Mouse (Mus musculus): ENCODE results near the gene Fam129b. TPM values are rescaled to one million over a fixed set of nuclear protein-coding genes. Genes with fewer than 3 reads are reported as not detected.

The Fam129b gene
- polyA plus RNA-seq, 1 experiment from 2014 or later = 55.8 TPM

GRCm38 (mm10) chr2:32928947-32929829 is 53.3 kb downstream of the Fam129b start:
- Histone ChIP-seq H3K4me1 (0 out of 2 replicates have a peak, but pooled peaks cover 5% of the 10 kb centered on the region), H3K4me2 (replicated peaks) (no peak overlapping the region), H3K9ac (no peak overlapping the region), H3K36me3 (peaks cover 67% of the 10 kb centered on the region), H3K9me3 (no peaks in the 10 kb centered on the region), H3K27ac (no peak overlapping the region), H3K4me3 (no peak overlapping the region), H3K27me3 (no peaks in the 10 kb centered on the region)
- no peak for ATAC-seq (ENCODE audit: low FRiP score, low read depth)
- 89% methylated on average over 19 of the region's 19 CpGs for WGBS

DNA sequence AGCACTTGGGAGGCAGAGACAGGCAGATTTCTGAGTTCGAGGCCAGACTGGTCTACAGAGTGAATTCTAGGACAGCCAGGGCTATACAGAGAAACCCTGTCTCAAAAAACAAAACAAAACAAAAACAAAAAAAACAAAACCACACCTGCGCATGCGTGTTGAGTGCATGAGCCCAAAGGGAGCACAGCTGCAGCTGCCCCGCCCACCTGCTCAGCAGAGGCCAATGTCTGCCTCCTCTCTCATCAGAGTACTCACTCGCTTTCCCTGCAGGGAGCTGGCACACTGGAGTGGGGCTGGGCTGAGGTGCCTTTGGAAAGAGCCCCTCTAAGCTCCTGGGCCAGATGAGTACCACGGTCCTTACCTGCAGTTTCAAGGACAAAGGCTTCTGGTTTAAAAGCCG is 55.8 kb downstream of the Fam129b start:
- H3K36me3 ChIP-seq = peaks cover 62% of the 10 kb centered on the region
- H3K4me2 ChIP-seq (replicated peaks) = no peak overlapping the region
- no peaks in the 10 kb centered on the region for H3K9me3 ChIP-seq
- H3K27me3 ChIP-seq = no peaks in the 10 kb centered on the region
- WGBS = 79% methylated on average over 7 of the region's 7 CpGs
- H3K4me3 ChIP-seq = no peak overlapping the region
- no peak for ATAC-seq (ENCODE audit: low FRiP score, low read depth)
- no peak overlapping the region for H3K9ac ChIP-seq
- no peak overlapping the region for H3K27ac ChIP-seq
- H3K4me1 ChIP-seq = 0 out of 2 replicates have a peak, but pooled peaks cover 5% of the 10 kb centered on the region

DNA sequence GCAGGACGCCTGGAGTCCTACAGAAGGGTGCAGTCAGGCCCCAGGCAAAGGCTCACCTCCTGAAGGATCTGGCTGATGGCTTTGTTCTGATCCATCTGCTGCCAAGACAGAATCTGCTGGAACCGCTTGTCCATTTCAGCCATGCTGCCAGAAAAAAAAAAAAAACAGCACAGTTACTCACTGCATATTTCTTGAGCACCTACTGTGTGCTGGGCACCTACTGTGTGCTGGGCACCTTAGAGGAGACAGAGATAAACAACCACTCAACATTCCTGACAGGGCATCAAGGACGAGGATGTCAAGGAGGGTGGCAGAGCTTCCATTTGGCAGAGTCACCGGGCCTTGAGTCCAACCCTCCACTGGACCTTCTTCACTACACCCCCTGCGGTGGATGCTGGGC is 62.8 kb downstream of the Fam129b start:
- WGBS = 86% methylated on average over 5 of the region's 5 CpGs
- no peak for ATAC-seq (ENCODE audit: low FRiP score, low read depth)

GRCm38 (mm10) chr2:32939418-32939817 is 63.5 kb downstream of the Fam129b start:
- no peak overlapping the region for H3K4me2 ChIP-seq (replicated peaks)
- no peak for ATAC-seq (ENCODE audit: low FRiP score, low read depth)
- H3K27me3 ChIP-seq = no peaks in the 10 kb centered on the region
- H3K4me1 ChIP-seq = no peaks in the 10 kb centered on the region
- H3K27ac ChIP-seq = no peak overlapping the region
- H3K9me3 ChIP-seq = no peaks in the 10 kb centered on the region
- H3K36me3 ChIP-seq = peaks cover 80% of the 10 kb centered on the region
- 66% methylated on average over 5 of the region's 5 CpGs for WGBS
- H3K4me3 ChIP-seq = no peak overlapping the region
- no peak overlapping the region for H3K9ac ChIP-seq

More for the DNA sequence above, 62.8 kb downstream of the Fam129b start:
- H3K4me3 ChIP-seq = no peak overlapping the region
- no peaks in the 10 kb centered on the region for H3K27me3 ChIP-seq
- no peak overlapping the region for H3K27ac ChIP-seq
- H3K4me2 ChIP-seq (replicated peaks) = no peak overlapping the region
- no peaks in the 10 kb centered on the region for H3K9me3 ChIP-seq
- H3K36me3 ChIP-seq = peaks cover 82% of the 10 kb centered on the region
- no peaks in the 10 kb centered on the region for H3K4me1 ChIP-seq
- H3K9ac ChIP-seq = no peak overlapping the region

DNA sequence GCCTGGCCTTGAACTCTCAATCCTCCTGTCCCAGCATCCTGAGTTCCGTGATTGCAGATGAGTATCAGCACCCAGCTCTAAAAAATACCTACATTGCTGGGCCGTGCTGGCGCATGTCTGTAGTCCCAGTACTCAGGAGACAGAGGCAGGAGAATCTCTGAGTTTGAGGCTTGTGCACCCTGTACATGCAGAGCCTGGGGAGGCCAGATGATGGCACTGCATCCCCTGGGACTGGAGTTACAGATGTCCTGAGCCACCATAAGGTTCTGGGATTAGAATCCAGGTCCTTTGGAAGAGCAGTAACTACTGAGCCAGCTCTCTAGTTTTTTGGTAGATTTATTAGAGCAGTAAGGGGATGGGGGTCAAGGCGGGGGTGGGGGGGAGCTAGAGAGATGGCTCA is 64.6 kb downstream of the Fam129b start:
- peaks cover 80% of the 10 kb centered on the region for H3K36me3 ChIP-seq
- no peak overlapping the region for H3K4me2 ChIP-seq (replicated peaks)
- no peak overlapping the region for H3K9ac ChIP-seq
- WGBS = 91% methylated on average over 4 of the region's 4 CpGs
- H3K4me3 ChIP-seq = no peak overlapping the region
- ATAC-seq (ENCODE audit: low FRiP score, low read depth) = no peak
- H3K27me3 ChIP-seq = no peaks in the 10 kb centered on the region
- no peaks in the 10 kb centered on the region for H3K4me1 ChIP-seq
- no peaks in the 10 kb centered on the region for H3K9me3 ChIP-seq
- H3K27ac ChIP-seq = no peak overlapping the region

- ATAC-seq (ENCODE audit: low FRiP score, low read depth) = no peak
- 86% methylated on average over 11 of the region's 11 CpGs for WGBS
- peaks cover 89% of the 10 kb centered on the region for H3K36me3 ChIP-seq
- no peak overlapping the region for H3K4me2 ChIP-seq (replicated peaks)
- no peak overlapping the region for H3K4me3 ChIP-seq
- no peak overlapping the region for H3K9ac ChIP-seq
- no peak overlapping the region for H3K27ac ChIP-seq
- H3K9me3 ChIP-seq = no peaks in the 10 kb centered on the region
- H3K4me1 ChIP-seq = no peaks in the 10 kb centered on the region
- no peaks in the 10 kb centered on the region for H3K27me3 ChIP-seq
Observed at GRCm38 (mm10) chr2:32947454-32947853, 71.5 kb downstream of the Fam129b start.

- H3K4me2 ChIP-seq (replicated peaks) = no peak overlapping the region
- no peak overlapping the region for H3K4me3 ChIP-seq
- H3K27ac ChIP-seq = no peak overlapping the region
- 79% methylated on average over 2 of the region's 2 CpGs for WGBS
- no peak overlapping the region for H3K9ac ChIP-seq
- H3K27me3 ChIP-seq = no peaks in the 10 kb centered on the region
- H3K4me1 ChIP-seq = no peaks in the 10 kb centered on the region
- H3K9me3 ChIP-seq = peaks cover 9% of the 10 kb centered on the region; the same call in 1 of the 2 replicates
- H3K36me3 ChIP-seq = peaks cover 82% of the 10 kb centered on the region
- ATAC-seq (ENCODE audit: low FRiP score, low read depth) = no peak
Observed at GRCm38 (mm10) chr2:32954581-32954980, 78.7 kb downstream of the Fam129b start.

DNA sequence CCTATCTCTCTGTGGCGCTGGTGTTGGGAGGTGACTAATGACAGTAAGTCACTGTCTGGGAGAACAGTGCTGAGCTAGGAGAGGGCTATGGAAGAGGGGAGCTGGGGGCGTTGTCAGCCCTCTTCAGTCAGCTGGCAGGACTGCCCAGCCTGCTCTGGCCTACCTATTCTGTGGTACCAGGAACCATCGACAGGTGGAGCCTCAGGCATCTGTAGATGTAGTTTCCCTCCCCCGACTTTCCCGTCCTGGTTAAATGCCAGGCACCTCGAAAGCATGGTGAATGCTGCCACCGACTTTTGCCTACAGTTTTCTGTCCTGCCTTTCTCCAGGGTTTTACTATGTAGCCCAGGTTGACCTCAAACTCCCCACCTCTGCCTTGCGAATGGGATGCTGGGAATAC is 81.4 kb downstream of the Fam129b start:
- H3K9ac ChIP-seq = no peak overlapping the region
- peaks cover 54% of the 10 kb centered on the region for H3K36me3 ChIP-seq
- H3K27ac ChIP-seq = no peak overlapping the region
- H3K4me2 ChIP-seq (replicated peaks) = no peak overlapping the region
- H3K27me3 ChIP-seq = no peaks in the 10 kb centered on the region
- peaks cover 8% of the 10 kb centered on the region for H3K4me1 ChIP-seq
- 51% methylated on average over 8 of the region's 8 CpGs for WGBS
- no peak overlapping the region for H3K4me3 ChIP-seq
- no peak for ATAC-seq (ENCODE audit: low FRiP score, low read depth)
- peaks cover 9% of the 10 kb centered on the region; the same call in 1 of the 2 replicates for H3K9me3 ChIP-seq

GRCm38 (mm10) chr2:32960273-32960672 is 84.4 kb downstream of the Fam129b start:
- peaks cover 52% of the 10 kb centered on the region for H3K36me3 ChIP-seq
- H3K9ac ChIP-seq = 0 out of 2 replicates have a peak overlapping the region, but pooled peaks have one; percentile 83
- H3K4me1 ChIP-seq = peaks cover 34% of the 10 kb centered on the region
- H3K4me3 ChIP-seq = peak overlapping the region; percentile 89
- H3K27me3 ChIP-seq = no peaks in the 10 kb centered on the region
- WGBS = 87% methylated on average over 4 of the region's 4 CpGs
- H3K27ac ChIP-seq = no peak overlapping the region
- ATAC-seq (ENCODE audit: low FRiP score, low read depth) = no peak
- no peaks in the 10 kb centered on the region for H3K9me3 ChIP-seq
- H3K4me2 ChIP-seq (replicated peaks) = peak overlapping the region; percentile 95

- Histone ChIP-seq H3K27ac (peak within 1 kb of the TSS; percentile 86), H3K9me3 (no peaks in the 10 kb centered on the region), H3K4me3 (peak within 1 kb of the TSS; percentile 89), H3K36me3 (peaks cover 41% of the 10 kb centered on the region), H3K27me3 (no peaks in the 10 kb centered on the region), H3K4me2 (replicated peaks) (peak within 1 kb of the TSS; percentile 95), H3K9ac (peak within 1 kb of the TSS; percentile 99), H3K4me1 (peaks cover 42% of the 10 kb centered on the region)
- 3% methylated on average over 55 of the region's 55 CpGs for WGBS
- ATAC-seq (ENCODE audit: low FRiP score, low read depth) = peak; percentile 93
Observed at GRCm38 (mm10) chr2:32961192-32961995, 85.5 kb downstream of the Fam129b start, which contains the start of the genes Rpl12 and Lrsam1. Gene Rpl12 (plus strand): TSS chr2:32961559. Gene Lrsam1 (minus strand): TSS chr2:32961614.

- peak overlapping the region; percentile 89 for H3K4me3 ChIP-seq
- H3K9me3 ChIP-seq = no peaks in the 10 kb centered on the region
- under 1% methylated on average over 33 of the region's 33 CpGs for WGBS
- peak overlapping the region; percentile 99 for H3K9ac ChIP-seq
- H3K4me1 ChIP-seq = peaks cover 45% of the 10 kb centered on the region
- ATAC-seq (ENCODE audit: low FRiP score, low read depth) = no peak
- H3K27me3 ChIP-seq = no peaks in the 10 kb centered on the region
- H3K27ac ChIP-seq = peak overlapping the region; percentile 86
- H3K4me2 ChIP-seq (replicated peaks) = peak overlapping the region; percentile 95
- H3K36me3 ChIP-seq = peaks cover 33% of the 10 kb centered on the region
Observed at GRCm38 (mm10) chr2:32962062-32962874, 86.4 kb downstream of the Fam129b start.

All from limb, embryonic 13.5 days (tissue).